Mouse (Mus musculus) megakaryocyte, adult 5-6 weeks (primary cell): ENCODE results near the gene Eif4e2. TPM values are rescaled to one million over a fixed set of nuclear protein-coding genes. Genes with fewer than 3 reads are reported as not detected.
A peak's percentile ranks its signal among the peaks of the same experiment; 100 is the strongest.

ENCODE experiments used
- ATAC-seq: 2 replicates; pipeline ENCODE4 v1.8.0; 2016; ENCODE audit warnings: mild to moderate bottlenecking, inconsistent platforms; ENCODE audit not compliant: poor library complexity, severe bottlenecking
- total RNA-seq, 2 experiments: library from RNA; stranded (forward) in 1 of 2; stranded (reverse) in 1 of 2; fragments of 153-499, 151-499 nt in 1 of 2; fragments of 221-1000, 200-1000 nt in 1 of 2; gene quantifications; 2 replicates each; pipeline versions ENCODE4 v1.2.3 to v1.2.4; 2015 to 2017

The Eif4e2 gene
- total RNA-seq, 2 experiments from 2014 or later: 81.3 to 156 TPM

DNA sequence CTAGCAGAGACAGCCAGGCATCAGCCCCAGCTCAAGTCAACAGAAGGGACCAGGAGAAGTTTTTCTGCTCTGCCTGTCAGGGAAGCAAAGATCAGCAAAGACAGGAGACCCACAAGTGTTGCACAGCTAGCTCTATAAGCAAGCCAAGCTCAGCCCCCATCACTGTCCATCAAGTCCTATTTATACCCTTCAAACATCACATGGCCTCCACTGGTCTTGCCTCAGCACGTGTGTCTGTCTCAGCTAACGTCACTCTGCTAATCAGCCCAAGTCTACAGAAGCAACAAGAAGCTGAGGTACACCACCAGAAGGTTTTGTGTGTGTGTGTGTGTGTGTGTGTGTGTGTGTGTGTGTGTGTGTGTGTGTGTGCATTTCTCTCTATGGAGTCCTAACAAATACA, 12.9 kb upstream of the Eif4e2 start:
- no peak for ATAC-seq

DNA sequence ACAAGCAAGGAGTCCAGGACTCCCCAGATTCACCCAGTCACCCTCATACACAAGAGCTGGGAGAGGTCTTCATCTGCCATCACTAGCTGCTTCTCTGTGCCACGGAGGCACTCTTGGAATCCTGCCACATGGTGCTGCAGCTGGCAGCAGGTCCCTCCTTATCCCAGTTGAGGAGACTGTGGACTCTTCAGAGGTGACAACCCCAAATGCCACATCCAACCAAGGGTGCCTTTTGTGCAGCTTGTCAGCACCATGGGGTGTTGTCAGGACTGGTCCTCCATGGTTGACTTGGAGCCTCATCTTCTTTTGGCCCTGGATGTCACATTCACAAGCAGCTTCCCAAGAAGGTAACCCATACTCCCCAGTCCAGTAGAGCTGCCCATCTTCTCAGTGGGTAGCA, 11.9 kb upstream of the Eif4e2 start:
- no peak for ATAC-seq

DNA sequence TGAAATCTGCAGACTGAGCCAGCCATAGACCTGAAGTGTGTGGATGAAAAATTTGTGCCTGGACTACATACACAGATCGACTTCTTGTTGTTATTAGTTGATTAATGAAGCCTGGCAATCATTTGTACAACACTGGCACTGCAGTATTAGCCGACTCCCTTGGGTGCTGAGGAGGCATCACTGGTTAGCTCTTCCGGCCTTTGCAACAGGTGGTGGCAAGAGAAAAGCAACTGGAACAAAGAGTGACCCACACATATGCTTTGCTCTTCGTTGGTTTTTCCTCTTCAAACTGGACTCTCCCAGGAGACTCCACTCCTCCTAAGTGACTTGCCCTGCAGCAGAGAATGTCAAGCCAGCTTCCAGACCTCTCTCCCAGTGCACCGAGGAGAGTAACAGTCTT, 9.9 kb upstream of the Eif4e2 start:
- no peak for ATAC-seq

DNA sequence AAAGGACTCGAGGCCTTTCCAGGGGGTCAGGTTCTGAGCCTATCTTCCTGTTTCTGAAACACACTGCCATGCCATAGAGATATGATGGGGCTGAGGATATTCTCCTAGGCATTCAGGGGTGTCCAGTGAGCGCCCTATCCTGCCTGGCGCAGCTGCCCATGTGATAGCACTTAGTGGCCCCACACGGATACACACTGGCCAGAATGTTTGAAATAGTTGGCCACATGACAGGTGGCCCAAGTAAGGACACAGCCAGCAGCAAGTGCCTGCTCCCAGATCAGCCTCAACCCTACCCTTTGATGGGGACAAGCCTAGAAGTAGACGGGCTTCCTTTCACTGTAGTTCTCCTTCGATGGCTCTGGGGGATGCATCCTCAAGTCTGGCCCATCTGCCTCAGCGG, 9.2 kb upstream of the Eif4e2 start, which contains the start of gene Chrng:
Gene Chrng, plus strand, starts transcription at position 193 of the 400 bp plus-strand sequence.
- ATAC-seq: no peak

DNA sequence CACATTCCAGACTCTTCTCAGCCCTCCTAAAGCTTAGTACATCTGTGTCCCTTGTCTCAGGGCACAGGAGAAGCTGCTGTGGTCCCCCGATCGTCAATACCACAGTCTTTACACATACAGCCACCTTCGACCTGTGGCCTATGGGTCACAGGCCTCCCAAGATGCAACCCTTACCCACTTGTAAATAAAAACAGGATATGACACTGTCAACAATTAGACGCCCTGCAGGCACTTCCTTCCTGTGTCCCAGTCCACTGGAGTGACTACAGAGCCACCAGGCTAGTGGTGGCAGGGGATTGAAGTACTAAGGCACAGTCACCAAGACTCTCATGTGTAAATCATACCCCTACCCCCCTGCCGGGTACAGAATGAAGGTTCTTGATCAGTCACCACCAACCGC, 8.7 kb upstream of the Eif4e2 start:
- ATAC-seq: no peak

DNA sequence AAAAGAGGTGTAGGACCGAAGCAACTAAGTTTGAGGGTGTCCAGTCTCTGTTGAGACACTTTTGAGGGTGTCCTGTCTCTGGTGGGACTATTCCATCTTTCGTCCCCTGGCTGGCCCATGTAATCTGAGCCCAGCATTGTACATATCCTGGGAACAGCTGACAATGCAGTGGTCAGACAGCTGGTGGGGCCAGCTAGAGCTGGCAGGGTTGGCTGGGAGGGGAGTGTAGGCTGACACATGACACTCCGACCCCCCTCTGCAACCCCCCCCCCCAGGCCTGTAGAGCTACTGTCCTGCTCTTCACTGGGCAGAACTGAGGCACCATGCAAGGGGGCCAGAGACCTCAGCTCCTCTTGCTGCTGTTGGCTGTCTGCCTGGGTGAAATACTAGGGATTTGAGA, 8.2 kb upstream of the Eif4e2 start:
- no peak for ATAC-seq

DNA sequence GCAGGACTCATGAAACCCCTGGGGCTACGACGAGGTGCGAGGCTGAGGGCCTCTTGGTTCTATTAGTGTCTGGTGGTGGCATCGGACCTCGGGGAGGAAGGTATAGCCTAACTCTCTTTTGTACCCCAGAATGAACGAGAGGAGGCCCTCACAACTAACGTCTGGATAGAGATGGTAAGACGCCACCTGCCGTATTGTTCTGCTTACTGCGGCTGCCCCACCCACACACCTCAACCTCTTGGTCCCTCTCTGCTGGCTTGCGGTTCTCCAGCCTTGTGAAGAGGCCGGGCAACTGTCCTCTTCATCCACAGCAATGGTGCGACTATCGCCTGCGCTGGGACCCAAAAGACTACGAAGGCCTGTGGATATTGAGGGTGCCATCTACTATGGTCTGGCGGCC, 7.4 kb upstream of the Eif4e2 start:
- ATAC-seq: 0 out of 2 replicates have a peak, but pooled peaks have one; percentile 25

DNA sequence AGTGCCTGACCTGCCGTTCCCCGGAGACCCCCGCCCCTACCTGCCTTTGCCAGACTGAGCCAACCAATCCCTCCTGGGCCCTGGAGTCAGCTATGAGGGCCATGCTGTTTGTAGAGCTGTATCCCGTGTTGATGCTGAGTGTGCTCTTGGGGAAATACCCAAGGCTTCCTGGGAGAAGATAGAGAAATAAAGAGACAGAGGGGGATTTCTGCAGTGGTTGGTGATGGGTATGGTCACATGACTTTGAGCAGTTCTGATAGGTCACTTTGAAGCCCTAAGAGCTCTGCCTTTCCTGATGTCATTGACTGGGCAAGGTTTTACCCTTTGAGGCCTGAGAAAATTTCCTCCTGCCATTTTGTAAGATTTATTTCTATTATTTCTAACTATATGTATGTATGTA, 2.3 kb upstream of the Eif4e2 start:
- no peak for ATAC-seq

DNA sequence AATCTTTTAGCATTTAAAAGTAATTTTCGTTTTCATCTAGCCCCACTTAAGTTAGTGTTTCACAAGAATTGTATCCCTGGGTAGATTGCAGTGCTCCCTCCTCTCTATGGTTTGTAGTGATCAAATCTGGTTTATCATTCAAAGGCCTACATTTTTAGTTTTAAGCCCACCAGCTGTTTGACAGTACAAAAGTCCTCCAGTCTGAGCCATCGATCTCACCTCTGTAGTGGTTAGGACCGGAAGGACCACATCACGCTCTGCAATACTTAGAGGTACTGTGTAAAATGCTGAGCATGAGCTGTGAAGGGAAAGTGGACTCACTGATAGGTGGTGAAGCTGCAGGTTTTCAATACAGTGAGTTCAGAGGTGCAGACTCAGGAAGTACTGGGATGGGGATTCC, 1.0 kb downstream of the Eif4e2 start:
- no peak for ATAC-seq

DNA sequence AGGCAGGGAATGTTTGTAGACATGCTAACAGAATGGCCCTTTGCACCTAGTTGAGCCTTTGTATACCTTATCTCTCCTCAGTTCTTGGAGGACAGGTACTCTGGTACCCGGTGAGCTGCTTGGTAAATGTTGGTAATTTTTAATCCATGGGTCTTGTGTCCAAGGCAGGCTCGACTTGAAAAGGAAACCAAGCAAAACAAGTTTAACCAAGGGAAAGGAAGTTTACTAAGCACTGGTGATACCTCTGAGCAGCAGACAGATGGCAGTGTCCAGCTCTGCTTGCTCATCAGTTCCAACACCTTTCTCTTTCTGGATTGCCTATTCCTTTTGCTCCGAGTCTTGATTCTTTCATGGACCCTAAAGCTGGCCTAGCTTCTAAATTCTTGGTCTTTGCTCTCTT, 4.2 kb downstream of the Eif4e2 start:
- no peak for ATAC-seq

DNA sequence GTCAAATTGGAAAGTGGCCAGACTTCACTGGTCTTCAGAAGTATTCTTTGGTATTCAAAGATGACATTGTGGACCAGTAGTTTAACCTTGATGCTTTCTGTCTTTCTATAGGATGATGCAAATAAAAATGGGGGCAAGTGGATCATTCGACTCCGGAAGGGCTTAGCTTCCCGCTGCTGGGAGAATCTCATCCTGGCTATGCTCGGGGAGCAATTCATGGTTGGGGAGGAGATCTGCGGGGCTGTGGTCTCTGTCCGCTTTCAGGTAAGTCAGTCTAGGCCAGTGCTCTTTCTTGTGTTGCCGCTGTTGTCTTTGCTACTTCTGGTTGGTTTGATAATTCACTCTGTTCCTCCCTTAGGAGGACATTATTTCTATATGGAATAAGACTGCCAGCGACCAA, 12.0 kb downstream of the Eif4e2 start:
- ATAC-seq: no peak

DNA sequence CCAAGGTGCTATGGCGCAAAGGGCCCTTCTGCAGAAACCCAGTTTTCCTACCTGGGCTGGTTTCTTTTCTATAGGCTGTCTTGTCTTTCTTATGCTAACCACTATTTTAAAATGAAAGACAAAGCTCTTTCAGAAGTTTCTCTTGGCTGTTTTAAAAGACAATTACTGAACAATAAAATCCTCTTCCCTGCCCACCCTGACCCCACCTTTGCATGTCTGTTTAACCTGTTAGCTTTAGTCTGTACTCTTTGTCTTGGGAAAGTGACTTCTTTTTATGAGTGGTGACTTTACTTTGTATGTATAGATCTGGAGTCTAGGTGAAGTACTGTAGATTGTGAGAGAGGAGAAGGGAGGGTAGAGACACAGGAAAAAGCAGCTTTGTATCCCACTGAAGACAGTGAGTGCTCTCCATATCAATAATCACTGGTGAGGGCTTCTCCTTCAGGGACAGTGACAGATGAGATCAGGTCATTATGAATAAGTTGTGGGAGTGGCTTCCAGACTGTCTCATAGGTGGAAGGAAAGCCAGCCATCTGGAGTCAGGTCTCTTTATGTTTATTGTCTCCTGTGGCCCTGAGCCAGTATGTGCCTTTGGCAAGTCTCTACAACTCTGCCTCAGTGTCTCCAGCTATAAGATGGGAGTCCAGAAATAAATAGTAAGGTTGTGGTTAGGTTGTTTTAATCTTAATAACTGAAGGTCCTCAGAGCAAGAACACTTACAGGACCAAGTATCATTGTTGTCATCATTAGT, 12.9 kb downstream of the Eif4e2 start:
- no peak for ATAC-seq

DNA sequence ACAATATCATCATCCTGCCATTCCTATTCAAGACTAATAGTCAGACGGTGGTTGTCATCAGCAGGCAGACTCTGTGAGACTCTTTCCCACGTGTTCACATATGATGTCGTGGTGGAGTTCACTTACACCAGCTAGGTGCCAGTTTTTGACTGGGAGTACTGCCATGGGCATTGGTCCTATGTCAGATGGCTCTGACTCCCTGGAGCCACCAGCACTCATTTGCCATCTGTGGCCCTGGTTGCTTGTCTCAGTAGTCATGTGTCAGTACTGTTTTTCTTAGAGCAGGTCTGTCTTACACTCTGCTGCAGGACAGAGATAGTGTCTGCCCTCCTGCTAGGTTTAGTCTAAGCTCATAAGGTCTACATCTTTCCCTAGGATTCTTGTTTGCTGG, 13.4 kb downstream of the Eif4e2 start:
- no peak for ATAC-seq

DNA sequence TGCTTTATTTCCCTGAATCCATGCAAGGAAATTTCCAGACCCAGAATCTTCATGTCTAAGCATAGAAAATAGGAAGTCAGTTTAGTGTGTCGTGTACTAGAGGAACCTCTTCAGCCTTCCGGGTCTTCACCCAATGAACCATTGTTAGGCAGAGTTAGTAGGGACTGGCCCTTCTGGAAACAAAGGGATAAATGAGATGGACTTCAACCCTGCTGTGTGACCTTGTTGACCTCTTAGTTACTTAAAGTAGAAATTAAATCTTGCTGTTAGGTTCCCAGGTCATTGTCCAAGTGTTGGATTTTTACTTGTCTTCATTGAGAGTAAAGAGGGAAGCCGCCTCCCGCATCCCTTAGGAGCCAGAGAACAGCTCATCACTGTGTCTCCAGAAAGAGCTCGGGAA, 16.9 kb downstream of the Eif4e2 start:
- ATAC-seq: no peak

DNA sequence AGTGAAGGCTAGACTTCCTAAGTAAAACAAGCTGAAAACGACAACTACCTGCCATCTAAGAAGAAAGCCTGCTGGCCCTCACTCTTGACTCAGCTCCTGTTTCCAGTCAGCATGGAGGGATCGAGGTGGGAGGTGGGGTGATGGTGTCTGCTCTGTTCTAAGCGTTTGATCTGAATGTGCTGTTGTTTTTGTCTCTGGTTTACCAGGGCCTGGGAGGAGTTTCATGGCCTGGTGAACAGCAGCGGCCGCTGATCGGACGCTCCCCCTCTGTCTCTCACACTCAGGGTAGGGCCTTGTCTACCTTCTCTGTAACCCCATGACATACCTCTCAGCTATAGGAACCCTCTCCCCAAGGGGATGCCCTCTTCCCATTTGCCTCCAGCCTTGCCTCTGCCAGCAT, 18.5 kb downstream of the Eif4e2 start:
- ATAC-seq: no peak

DNA sequence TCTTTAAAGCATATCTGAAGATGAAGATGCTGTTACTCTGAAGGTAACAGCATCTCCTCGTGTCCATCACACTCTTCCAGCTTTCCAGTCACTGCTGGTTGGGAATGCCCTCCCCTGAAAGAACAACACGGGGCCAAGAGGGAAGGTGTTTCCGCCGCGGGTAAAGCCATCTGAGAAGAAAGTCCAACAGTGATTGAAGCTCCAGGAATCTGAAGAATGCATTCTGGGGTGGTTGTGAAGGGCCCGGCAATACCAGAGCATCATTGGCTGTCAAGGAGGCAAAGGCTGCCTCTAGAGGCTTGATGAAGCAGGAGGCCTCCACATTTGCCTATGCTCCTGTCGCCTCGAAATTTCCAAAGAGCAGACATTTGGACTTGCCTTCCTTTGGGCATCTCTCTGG, 25.3 kb downstream of the Eif4e2 start:
- ATAC-seq: no peak

DNA sequence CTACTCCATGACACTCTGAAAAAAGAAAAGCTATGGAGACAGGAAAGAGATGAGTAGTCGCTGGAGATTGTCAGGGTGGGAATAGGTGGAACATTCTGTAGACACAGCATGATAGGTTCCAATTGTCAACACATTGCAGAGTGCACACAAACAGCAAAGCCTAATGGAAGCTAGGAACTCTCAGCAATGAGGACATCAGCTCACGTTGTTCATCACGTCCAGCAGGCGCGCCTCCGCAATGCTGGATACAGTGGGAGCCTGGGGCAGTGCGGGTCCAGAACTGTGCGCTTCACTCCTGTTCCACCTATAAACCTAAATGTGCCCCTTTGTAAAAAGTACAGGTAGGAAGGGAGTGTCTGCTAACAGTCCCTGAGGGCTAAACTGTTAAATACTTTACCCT, 29.3 kb downstream of the Eif4e2 start:
- no peak for ATAC-seq

DNA sequence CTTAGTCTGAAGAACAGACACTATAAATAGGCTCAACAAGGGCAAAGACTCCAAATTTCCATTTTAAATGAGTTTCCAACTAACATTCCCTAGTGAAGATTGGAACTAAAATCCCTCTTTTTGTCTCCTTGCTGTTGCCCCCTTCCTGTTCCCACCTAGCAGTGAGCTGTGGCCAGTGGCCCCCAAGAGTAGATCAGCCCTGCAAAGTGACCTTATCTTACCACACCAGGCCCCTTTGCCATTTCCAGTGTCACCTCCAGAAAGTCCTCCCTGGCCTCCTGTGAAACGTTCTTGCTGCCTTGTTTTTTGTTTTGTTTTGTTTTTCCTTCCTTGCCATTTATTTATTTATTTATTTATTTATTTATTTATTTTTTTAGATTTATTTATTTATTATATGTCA, 31.7 kb downstream of the Eif4e2 start:
- no peak for ATAC-seq

DNA sequence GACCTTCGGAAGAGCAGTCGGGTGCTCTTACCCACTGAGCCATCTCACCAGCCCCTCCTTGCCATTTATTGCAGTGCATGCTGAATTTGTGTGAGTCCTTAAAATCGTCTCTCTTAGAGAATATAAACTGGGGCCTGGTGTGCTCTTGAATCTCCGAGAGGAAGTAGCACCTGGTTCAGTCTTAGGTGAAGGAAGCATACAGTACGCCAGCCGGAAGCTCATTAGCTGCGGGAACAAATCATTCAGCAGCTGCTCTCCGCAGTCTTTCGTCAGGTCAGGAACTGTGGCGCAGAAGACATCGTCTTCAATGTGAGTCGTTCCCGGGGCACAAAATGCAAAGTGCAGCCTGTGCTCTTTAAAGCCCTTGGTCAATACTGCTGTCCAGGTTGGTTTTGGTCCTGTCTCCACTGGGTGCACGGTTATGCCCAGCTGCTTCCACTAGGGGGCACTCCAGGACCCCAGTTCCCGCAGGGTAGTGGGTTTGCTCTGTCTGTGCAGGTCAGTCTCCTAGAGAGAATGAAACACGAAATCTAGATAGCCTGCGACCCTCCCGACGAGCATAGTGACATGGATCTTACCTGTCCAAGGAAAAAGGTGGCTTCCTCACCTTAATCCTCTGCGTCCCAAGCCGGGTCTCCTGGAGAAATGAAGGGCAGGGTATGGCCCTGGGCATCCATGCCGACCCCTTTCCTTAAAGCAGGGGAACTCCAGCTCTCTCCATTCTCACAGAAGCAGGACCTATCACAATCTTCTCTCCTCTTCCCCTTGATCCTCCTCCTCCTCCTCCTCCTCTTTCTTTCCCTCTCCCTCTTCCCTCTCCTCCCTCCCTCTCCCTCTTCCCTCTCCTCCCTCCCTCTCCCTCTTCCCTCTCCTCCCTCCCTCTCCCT, 32.5 kb downstream of the Eif4e2 start:
- ATAC-seq: peak; percentile 92

DNA sequence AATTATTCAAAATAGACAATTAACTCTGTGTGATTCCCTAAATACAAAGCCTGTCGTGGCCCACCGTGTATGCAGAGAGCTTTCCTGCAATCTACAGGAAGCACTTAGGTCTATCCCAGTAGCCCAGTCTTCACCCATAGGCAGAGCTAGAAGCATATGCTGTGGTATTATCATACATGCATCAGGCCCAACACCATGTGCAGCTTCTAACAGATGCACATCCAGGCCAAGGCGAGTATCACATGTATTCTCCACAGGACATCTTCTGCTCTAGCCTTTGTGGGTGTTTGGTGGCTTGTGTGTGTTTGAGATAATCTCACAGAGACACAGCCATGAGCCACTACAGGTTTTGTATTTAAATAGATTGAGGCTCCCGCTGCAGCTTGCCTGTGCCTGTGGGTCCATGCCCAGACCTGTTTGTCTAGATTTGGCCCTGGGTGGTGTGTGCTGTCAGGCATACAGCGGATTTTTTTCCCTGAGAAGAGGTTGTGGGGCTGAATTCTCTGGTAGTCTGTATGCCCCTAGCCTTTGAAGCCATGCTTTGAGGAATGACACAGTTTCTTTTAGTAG, 38.4 kb downstream of the Eif4e2 start:
- ATAC-seq: no peak

DNA sequence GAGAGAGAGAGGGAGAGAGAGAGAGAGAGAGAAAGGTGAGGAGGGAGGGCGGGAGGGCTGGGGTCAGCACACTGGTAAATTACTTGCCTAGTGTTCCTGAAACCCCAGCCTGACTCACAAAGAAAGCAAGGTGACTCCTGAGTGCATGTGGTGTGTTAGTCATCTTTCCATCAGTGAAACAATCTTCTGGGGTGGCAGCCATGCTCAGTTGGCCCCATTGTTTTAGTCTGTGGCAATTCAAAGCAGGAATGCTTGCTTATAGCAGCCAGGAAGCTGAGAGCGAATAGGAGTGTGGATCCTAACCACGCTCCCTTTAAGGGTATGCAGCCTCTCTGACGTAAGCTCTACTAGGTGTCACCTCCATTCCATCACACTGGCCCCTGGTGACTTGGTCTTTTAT, 41.5 kb downstream of the Eif4e2 start:
- ATAC-seq: no peak

DNA sequence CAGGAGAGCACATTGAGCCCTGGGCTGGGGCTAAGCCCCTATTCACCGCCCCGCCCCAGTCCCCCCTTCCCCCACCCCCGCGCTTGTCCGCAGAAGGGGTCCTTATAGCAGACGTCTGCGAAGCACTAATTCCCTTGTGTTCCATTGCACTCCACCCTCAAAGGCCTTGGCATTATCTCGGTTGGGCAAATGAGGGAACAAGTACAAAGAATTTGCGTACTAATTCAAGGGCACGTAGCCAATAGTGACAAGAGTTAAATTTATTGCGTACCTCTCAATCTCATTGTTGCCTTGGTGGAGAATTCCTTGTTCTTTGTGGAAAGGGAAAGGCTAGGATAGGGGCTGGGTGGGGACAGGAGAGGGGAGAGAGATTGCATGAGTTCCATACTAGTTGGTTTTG, 44.0 kb downstream of the Eif4e2 start:
- ATAC-seq: no peak
